Mouse (Mus musculus): ENCODE data around the gene Eno2. TPM values are rescaled to one million over a fixed set of nuclear protein-coding genes. Genes with fewer than 3 reads are reported as not detected.

Eno2 gene
- 34.6 and 49.5 TPM in 2 replicates for polyA plus RNA-seq (2014; fragmentation: Nextera tagmentation; extraction: Ambion mirVana)

DNA sequence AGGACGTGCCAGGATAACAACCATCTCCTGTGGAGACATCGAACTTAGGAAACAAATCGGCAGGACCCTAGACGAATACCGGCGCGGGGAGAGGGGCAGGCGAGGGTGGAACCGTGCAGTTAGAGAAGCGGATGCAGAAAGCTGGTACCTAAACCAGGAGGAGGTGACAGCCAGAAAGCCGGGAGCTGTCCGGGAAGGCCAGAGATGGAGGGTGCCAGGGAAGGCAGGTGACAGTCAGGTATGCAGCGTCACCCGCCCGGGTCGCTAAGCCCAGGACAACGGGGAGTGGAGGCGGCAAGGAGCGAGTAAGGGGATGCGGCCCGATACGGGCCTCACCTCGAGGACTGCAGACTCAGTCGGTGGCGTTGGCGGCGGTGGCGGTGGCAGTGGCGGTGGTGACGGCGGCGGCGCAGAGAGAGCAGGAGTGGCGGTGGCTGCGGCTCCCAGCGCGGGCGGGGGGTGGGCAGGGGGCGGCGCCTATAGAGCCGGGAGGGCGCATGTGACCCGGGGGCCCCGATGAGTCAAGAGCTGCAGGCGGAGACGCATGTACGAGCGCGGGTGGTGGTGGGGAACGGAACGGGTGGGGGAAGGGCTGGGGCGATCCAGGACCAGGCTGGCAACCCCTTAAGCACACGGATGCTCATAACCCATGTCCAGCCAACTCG is at the start of gene Eno2:
Eno2 (minus strand) TSS at position 573 of the 665 bp plus-strand sequence.
- Histone ChIP-seq H3K4me3 (ENCODE audit: low read depth, low read length) (peak within 1 kb of the TSS; percentile 43), H3K9me3 (replicated peaks; ENCODE audit: control insufficient read depth, low read length) (no peaks in the 10 kb centered on the region), H3K4me1 (ENCODE audit: control insufficient read depth, insufficient read depth, low read length) (peaks cover 5% of the 10 kb centered on the region), H3K36me3 (ENCODE audit: control insufficient read depth, insufficient read depth, low read length) (no peaks in the 10 kb centered on the region), H3K27me3 (replicated peaks; ENCODE audit: control insufficient read depth, insufficient read depth, low read length) (no peaks in the 10 kb centered on the region), H3K9ac (ENCODE audit: low read length) (peak within 1 kb of the TSS; percentile 71), H3K4me2 (ENCODE audit: low read length) (peak within 1 kb of the TSS; percentile 77), H3K27ac (ENCODE audit: low read depth, low read length) (peak within 1 kb of the TSS; percentile 27; the same call in 1 of the 2 replicates)
- under 1% methylated on average over 54 of the region's 54 CpGs for WGBS
- DNase-seq (ENCODE audit: low spot score) (peak; percentile 76), ATAC-seq (peak; percentile 86)

DNA sequence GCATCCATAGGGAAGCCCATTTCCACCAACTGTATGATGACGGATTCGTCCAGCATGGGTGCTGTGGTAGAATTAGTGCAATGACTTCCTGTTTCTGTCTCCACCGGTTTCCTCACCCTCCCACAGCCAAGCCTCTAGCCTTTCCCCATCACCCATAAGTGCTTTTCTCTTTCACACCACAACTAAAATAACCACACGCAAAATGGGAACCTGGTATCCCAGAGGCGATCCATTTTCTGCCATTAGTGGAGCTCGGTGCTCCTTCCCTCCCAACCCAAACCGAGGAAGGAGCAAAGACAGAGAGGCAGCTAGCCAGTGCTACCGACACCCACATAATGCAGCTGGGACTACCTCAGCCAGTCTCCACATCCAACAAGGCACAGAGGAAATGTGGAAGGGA is 48.5 kb upstream of the Eno2 start:
- ATAC-seq = no peak
- WGBS = 93% methylated on average over 8 of the region's 8 CpGs
- Histone ChIP-seq H3K4me2 (ENCODE audit: low read length) (no peak overlapping the region), H3K9me3 (replicated peaks; ENCODE audit: control insufficient read depth, low read length) (no peaks in the 10 kb centered on the region), H3K27me3 (replicated peaks; ENCODE audit: control insufficient read depth, insufficient read depth, low read length) (no peaks in the 10 kb centered on the region), H3K9ac (ENCODE audit: low read length) (no peak overlapping the region), H3K36me3 (ENCODE audit: control insufficient read depth, insufficient read depth, low read length) (peaks cover 80% of the 10 kb centered on the region), H3K4me1 (ENCODE audit: control insufficient read depth, insufficient read depth, low read length) (peaks cover 6% of the 10 kb centered on the region), H3K4me3 (ENCODE audit: low read depth, low read length) (no peak overlapping the region), H3K27ac (ENCODE audit: low read depth, low read length) (no peak overlapping the region)
- no peak for DNase-seq (ENCODE audit: low spot score)

DNA sequence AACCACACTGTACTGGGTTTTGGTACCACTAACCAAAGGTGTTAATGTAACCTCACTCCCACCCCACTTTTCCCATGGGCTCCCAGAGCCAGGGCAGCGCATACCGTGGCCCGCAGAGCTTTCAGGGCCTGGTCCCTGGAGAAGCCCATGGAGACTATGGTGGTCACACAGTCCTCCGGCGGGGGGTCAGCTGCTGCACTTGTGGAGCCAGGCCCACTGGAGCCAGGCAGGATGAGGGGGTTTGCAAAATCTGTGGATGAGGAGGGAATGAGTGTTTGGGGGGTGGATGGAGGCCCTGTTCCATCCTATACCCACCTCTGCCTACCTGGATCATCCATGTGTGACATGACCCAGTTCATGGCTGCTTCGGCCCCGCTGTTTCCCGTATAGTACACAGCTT is 48.1 kb upstream of the Eno2 start:
- Histone ChIP-seq H3K27ac (ENCODE audit: low read depth, low read length) (no peak overlapping the region), H3K9ac (ENCODE audit: low read length) (no peak overlapping the region), H3K4me2 (ENCODE audit: low read length) (no peak overlapping the region), H3K4me3 (ENCODE audit: low read depth, low read length) (no peak overlapping the region), H3K9me3 (replicated peaks; ENCODE audit: control insufficient read depth, low read length) (no peaks in the 10 kb centered on the region), H3K4me1 (ENCODE audit: control insufficient read depth, insufficient read depth, low read length) (peaks cover 10% of the 10 kb centered on the region), H3K27me3 (replicated peaks; ENCODE audit: control insufficient read depth, insufficient read depth, low read length) (no peaks in the 10 kb centered on the region), H3K36me3 (ENCODE audit: control insufficient read depth, insufficient read depth, low read length) (peaks cover 76% of the 10 kb centered on the region)
- 97% methylated on average over 8 of the region's 8 CpGs for WGBS
- DNase-seq (ENCODE audit: low spot score) (no peak), ATAC-seq (no peak)

DNA sequence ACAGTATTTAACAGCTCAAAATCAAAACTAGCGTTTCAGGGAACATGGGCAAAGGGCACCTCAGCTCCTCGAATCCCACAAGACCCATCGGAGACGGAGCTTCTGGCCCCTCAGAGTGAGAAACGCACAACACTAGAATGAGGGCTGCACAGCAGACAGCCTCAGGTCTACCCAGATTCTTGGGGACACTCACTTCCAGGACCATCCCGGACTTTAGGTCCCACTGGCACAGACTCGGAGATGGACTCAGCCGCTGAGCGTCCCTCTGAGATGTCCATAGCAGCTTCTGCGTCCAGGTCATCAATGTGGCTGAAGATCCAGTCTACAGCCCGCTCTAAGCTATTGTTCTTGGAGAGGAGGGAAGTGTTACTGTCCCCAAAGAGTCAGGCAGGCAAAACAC is 47.7 kb upstream of the Eno2 start:
- DNase-seq (ENCODE audit: low spot score) = no peak
- Histone ChIP-seq H3K27ac (ENCODE audit: low read depth, low read length) (no peak overlapping the region), H3K4me2 (ENCODE audit: low read length) (no peak overlapping the region), H3K4me3 (ENCODE audit: low read depth, low read length) (no peak overlapping the region), H3K36me3 (ENCODE audit: control insufficient read depth, insufficient read depth, low read length) (peaks cover 76% of the 10 kb centered on the region), H3K9ac (ENCODE audit: low read length) (no peak overlapping the region), H3K27me3 (replicated peaks; ENCODE audit: control insufficient read depth, insufficient read depth, low read length) (no peaks in the 10 kb centered on the region), H3K9me3 (replicated peaks; ENCODE audit: control insufficient read depth, low read length) (no peaks in the 10 kb centered on the region), H3K4me1 (ENCODE audit: control insufficient read depth, insufficient read depth, low read length) (peaks cover 12% of the 10 kb centered on the region)
- ATAC-seq = no peak
- 96% methylated on average over 11 of the region's 11 CpGs for WGBS

DNA sequence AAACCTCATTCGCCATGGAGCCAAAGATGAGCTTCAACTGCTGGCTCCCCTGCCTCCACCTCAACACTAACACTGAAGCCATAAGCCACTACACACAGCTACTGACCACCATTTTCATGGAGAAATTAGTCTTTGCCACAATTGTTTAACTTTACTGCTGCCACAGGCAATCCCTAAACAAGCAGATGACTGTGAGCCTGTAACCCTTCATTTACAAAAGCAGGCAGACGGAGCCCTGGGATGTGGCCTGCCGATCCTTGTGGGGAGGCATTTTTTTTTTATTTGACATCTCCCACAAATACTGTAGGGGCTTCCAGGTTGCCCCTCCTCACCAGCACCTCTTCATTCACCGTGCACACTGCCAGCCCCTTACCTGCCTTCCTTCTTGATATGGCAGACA is 47.1 kb upstream of the Eno2 start:
- DNase-seq (ENCODE audit: low spot score) = no peak
- no peaks in the 10 kb centered on the region for H3K9me3 ChIP-seq (replicated peaks; ENCODE audit: control insufficient read depth, low read length)
- H3K36me3 ChIP-seq (ENCODE audit: control insufficient read depth, insufficient read depth, low read length) = peaks cover 76% of the 10 kb centered on the region
- H3K27ac ChIP-seq (ENCODE audit: low read depth, low read length) = no peak overlapping the region
- no peak for ATAC-seq
- no peak overlapping the region for H3K9ac ChIP-seq (ENCODE audit: low read length)
- H3K27me3 ChIP-seq (replicated peaks; ENCODE audit: control insufficient read depth, insufficient read depth, low read length) = no peaks in the 10 kb centered on the region
- H3K4me1 ChIP-seq (ENCODE audit: control insufficient read depth, insufficient read depth, low read length) = peaks cover 12% of the 10 kb centered on the region
- H3K4me3 ChIP-seq (ENCODE audit: low read depth, low read length) = no peak overlapping the region
- WGBS = 93% methylated on average over 4 of the region's 4 CpGs
- H3K4me2 ChIP-seq (ENCODE audit: low read length) = no peak overlapping the region

DNA sequence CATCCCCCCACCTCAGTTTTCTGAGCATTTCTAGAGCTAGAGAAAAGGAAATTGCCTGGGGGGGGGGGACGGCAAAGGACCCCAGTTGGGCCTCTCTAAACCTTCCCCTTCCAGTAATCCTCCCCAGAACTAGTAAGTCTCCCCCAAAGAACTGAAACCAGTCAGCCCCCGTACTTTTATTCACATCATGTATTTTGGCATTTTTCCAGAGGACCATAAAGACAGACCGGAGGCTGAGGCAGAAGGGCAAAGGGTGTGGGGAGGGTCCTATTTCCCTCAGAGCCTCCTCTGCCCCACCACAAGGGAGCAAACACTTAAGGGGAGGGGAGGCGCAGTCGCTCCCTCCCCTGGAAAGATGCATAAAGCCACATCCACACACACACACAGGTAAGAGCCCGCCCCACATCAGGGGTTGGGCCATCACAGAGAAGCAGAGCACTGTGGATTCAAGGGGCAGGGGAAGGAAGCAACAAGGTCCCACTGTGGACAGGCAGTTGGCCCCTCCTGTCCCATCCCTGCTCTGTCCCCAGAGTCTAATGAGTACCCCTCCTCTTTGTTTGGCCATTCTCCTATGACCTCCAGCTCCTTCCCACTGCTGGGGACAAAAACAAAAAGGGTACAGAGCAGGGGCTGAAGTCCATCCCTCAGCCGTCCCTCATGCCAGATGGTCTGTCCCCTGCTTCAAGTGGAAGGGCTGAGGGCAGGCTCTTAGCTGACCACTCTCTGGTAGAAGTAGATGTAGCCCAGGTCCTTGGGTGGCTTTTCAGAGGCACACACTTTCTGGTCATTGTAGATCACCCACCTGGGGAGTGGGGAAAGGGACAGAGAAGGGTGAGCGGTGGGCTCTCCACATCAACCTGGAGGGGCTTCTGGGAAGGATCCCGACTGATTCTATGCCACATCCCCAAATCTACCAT is 45.6 kb upstream of the Eno2 start:
- Histone ChIP-seq H3K27me3 (replicated peaks; ENCODE audit: control insufficient read depth, insufficient read depth, low read length) (no peaks in the 10 kb centered on the region), H3K36me3 (ENCODE audit: control insufficient read depth, insufficient read depth, low read length) (peaks cover 70% of the 10 kb centered on the region), H3K4me2 (ENCODE audit: low read length) (no peak overlapping the region), H3K4me1 (ENCODE audit: control insufficient read depth, insufficient read depth, low read length) (peaks cover 12% of the 10 kb centered on the region), H3K9me3 (replicated peaks; ENCODE audit: control insufficient read depth, low read length) (no peaks in the 10 kb centered on the region), H3K27ac (ENCODE audit: low read depth, low read length) (no peak overlapping the region), H3K4me3 (ENCODE audit: low read depth, low read length) (no peak overlapping the region), H3K9ac (ENCODE audit: low read length) (no peak overlapping the region)
- 59% methylated on average over 9 of the region's 9 CpGs for WGBS
- ATAC-seq (no peak), DNase-seq (ENCODE audit: low spot score) (peak; percentile 35)

DNA sequence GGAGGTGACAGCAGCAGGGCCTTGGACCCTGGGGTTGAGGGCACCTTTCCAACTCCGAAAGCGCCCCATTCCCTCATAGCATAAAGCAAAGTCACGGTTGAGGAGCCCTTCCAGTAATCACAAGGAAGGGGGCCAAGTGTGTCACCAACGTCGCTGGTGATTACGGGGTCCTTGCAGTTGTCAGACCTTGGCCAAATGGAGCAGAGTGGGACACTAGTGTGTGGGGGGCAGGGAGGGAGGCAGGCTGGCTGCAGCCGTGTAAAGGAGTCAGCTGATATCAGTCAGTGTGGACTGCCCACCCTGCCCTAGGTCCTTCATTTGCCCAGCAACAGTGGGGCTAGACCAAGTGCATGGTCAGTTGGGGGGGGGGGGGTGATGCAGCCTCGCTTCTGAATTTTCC is 45.0 kb upstream of the Eno2 start:
- Histone ChIP-seq H3K27me3 (replicated peaks; ENCODE audit: control insufficient read depth, insufficient read depth, low read length) (no peaks in the 10 kb centered on the region), H3K36me3 (ENCODE audit: control insufficient read depth, insufficient read depth, low read length) (peaks cover 65% of the 10 kb centered on the region), H3K4me2 (ENCODE audit: low read length) (peak overlapping the region; percentile 80), H3K4me1 (ENCODE audit: control insufficient read depth, insufficient read depth, low read length) (peaks cover 15% of the 10 kb centered on the region), H3K4me3 (ENCODE audit: low read depth, low read length) (peak overlapping the region; percentile 60), H3K27ac (ENCODE audit: low read depth, low read length) (0 out of 2 replicates have a peak overlapping the region, but pooled peaks have one; percentile 14), H3K9ac (ENCODE audit: low read length) (peak overlapping the region; percentile 88; the same call in 1 of the 2 replicates), H3K9me3 (replicated peaks; ENCODE audit: control insufficient read depth, low read length) (no peaks in the 10 kb centered on the region)
- WGBS = 42% methylated on average over 8 of the region's 8 CpGs
- ATAC-seq = peak; percentile 30
- no peak for DNase-seq (ENCODE audit: low spot score)

DNA sequence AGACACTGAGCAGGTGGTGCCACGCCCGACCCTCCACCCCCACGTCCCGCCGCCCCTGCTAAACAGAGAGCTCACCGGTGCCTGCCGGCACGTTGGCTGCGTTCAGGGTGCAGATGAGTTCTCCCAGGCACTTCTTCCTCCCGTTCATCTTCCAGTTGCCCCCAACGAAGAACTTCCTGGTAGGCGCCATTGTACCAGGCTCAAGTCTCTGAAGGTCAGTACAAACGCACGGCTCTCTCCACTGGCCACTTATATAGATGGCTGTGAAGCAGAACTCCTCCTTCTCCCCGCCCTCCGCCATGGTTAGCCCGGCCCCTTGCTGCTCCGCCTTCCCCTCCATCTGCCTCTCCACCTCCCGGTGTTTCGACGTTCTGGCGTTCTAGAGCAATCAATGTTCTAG is 44.5 kb upstream of the Eno2 start, which contains the start of gene Tpi1:
Tpi1 (minus strand) TSS at position 364 of the 400 bp plus-strand sequence.
- Histone ChIP-seq H3K4me1 (ENCODE audit: control insufficient read depth, insufficient read depth, low read length) (peaks cover 19% of the 10 kb centered on the region), H3K4me3 (ENCODE audit: low read depth, low read length) (peak within 1 kb of the TSS; percentile 60), H3K27ac (ENCODE audit: low read depth, low read length) (peak within 1 kb of the TSS; percentile 85), H3K9me3 (replicated peaks; ENCODE audit: control insufficient read depth, low read length) (no peaks in the 10 kb centered on the region), H3K36me3 (ENCODE audit: control insufficient read depth, insufficient read depth, low read length) (peaks cover 60% of the 10 kb centered on the region), H3K27me3 (replicated peaks; ENCODE audit: control insufficient read depth, insufficient read depth, low read length) (no peaks in the 10 kb centered on the region), H3K9ac (ENCODE audit: low read length) (peak within 1 kb of the TSS; percentile 88), H3K4me2 (ENCODE audit: low read length) (peak within 1 kb of the TSS; percentile 80)
- peak; percentile 90 for ATAC-seq
- 1% methylated on average over 22 of the region's 22 CpGs for WGBS
- peak; percentile 93 for DNase-seq (ENCODE audit: low spot score)

Data from forebrain, embryonic 14.5 days (tissue).